Mouse (Mus musculus) brain, embryonic 14.5 days (tissue): ENCODE results near the gene Olfr678. TPM values are rescaled to one million over a fixed set of nuclear protein-coding genes. Genes with fewer than 3 reads are reported as not detected.
"Not testable (repeated sequence)": the region's sequence is repeated elsewhere in the genome, so short reads cannot be mapped to it uniquely, and the experiment has no call there.

Experiments
- DNase-seq: peaks from one replicate; pipeline ENCODE4 v3.0.0-alpha.2; 2011; ENCODE audit warnings: low read depth
- CTCF ChIP-seq: fragments of 200-500 bp; IDR thresholded peaks from 2 replicates; pipeline ENCODE4 v1.5.1; 2012; ENCODE audit warnings: inconsistent platforms, mild to moderate bottlenecking, moderate library complexity, borderline replicate concordance; ENCODE audit not compliant: insufficient read depth, insufficient read length; ENCODE audit errors: extremely low read depth
- POLR2A ChIP-seq: fragments of 200-500 bp; IDR thresholded peaks from 2 replicates; pipeline ENCODE4 v1.6.1; 2012; ENCODE audit warnings: mild to moderate bottlenecking, inconsistent platforms, borderline replicate concordance; ENCODE audit not compliant: poor library complexity, insufficient read depth, insufficient read length, severe bottlenecking; ENCODE audit errors: extremely low read depth
- polyA plus RNA-seq: library from polyadenylated mRNA; depleted of rRNA; stranded (reverse); fragments of >200 nt; gene quantifications from 2 replicates; pipeline ENCODE4 v1.2.3, GENCODE M21; 2012; rRNA removed

Olfr678 gene
- not detected in 2 replicates for polyA plus RNA-seq

DNA sequence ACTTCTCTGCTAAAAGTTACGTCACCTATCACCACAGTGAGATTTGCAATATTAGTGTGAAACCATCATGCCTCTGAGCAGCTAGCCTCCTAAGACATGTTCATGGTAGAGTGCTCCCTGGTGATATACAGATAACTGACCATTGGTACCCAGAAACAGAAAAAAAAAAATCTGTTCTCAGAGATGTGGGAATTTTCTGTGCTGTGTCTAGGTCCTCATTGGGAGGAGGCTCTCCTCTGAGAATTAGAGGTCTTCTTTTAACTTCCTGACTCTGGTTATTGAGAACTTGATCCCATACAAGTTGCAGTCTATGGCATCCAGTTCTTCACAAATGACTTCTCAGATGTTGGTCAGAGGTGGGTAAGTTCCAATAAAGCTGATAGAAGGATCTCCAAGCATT lies at the start of gene Olfr678:
Gene Olfr678 (plus strand): TSS at position 301 of the 400 bp plus-strand sequence.
- DNase-seq: no peak
- TF ChIP-seq CTCF: no peak
- TF ChIP-seq POLR2A: no peak

DNA sequence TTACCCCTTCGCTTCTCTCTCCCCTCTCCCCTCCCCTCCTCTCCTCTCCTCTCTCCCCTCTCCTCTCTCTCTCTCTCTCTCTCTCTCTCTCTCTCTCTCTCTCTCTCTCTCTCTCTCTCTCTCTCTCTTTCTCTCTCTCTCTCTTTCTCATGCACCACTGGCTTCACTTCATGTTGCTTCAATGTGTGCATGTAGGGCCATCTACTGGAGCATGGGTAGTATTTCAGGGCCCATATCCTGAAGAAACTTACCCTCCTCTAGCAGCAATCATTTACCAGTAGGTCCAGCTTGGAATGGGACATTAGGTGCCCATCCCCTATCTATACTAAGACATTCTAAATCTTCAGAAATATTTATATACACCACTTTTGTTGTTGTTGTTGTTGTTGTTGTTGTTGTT lies 41.7 kb upstream of the Olfr678 start:
- peak; percentile 8 for DNase-seq
- TF ChIP-seq POLR2A: no peak
- TF ChIP-seq CTCF: peak; percentile 31; the same call in 1 of the 2 replicates

DNA sequence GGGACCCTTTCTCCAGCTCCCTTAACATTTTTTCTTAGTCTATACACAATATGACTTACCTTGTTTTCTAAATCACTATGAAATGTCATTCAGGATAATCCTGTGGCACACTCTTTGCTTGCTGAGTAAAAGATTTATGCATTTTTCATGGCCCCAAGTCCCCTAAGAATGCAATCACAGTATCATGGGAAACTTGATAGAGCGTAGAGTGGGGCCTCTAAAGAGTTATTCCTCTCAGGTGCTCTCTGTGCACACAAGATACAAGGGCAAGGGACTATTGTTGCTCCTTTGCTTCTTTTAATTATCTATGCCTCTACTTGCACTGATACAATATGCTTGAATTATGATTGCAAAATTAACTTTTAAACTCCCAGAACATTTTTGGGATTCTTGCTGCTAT lies 35.9 kb upstream of the Olfr678 start, which contains the start of gene Olfr675:
Gene Olfr675 (minus strand): TSS at position 101 of the 400 bp plus-strand sequence.
- no peak for TF ChIP-seq POLR2A
- TF ChIP-seq CTCF: no peak

DNA sequence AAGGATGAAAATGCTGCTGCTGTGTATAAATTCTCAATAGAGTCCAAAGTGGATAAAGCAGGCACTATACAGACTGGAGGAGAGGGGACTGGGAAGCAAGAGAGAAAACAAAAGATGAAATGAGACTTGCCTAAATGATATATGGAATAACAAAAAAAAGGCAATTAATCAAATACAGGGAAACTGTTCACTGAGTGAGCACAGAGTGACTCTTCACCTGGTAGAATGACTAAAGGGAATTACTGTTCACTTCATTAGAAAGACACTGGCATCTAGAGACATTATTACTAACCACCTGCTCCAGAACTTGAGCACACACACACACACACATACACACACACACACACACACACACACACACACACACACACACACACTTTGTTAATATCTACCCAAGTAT lies 31.9 kb upstream of the Olfr678 start, which contains the start of gene Olfr676:
Gene Olfr676 (plus strand): TSS at position 301 of the 400 bp plus-strand sequence.
- TF ChIP-seq POLR2A: no peak
- TF ChIP-seq CTCF: no peak
- DNase-seq: no peak

More for the DNA sequence above, 35.9 kb upstream of the Olfr678 start, which contains the start of gene Olfr675:
- no peak for DNase-seq

DNA sequence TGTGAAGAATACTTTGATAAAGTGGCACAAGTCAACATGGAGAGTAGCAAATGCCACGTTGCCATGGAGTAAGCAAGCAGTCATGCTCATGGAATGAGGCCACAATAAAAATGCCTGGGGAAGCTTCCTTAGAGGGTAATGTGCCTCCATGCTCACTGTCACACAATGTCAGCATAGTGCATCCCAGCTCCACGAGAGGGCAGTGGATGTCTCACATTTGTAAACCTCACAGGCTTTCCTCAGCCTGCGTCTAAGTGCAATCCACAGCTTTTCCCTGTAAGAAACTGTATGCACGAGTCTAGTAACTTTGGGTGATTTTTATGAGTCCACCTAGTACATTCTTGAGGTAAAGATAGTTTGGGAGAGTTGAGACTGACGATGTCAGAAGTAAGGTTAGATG lies 30.4 kb upstream of the Olfr678 start:
- DNase-seq: peak; percentile 4
- peak; percentile 16; the same call in 1 of the 2 replicates for TF ChIP-seq CTCF

DNA sequence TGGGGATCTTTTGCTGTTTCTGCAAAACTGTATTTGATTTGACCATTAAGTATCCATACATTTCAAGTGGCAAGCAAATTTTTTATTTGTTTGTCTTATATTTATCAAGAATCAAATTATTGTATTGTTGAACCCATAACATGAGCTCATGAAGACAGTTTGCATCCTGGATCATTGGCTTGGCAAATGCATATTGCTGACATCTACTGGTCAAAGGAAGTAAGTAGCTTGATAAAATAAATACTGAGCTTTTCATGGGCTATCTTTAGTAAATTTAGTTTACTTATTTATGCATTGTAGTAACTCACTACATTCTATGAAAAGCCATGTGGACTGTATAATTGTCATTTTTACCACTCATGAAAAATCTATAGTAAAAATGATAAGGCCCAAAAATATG lies 5.3 kb upstream of the Olfr678 start:
- no peak for TF ChIP-seq CTCF
- TF ChIP-seq POLR2A: no peak
- DNase-seq: peak; percentile 16

DNA sequence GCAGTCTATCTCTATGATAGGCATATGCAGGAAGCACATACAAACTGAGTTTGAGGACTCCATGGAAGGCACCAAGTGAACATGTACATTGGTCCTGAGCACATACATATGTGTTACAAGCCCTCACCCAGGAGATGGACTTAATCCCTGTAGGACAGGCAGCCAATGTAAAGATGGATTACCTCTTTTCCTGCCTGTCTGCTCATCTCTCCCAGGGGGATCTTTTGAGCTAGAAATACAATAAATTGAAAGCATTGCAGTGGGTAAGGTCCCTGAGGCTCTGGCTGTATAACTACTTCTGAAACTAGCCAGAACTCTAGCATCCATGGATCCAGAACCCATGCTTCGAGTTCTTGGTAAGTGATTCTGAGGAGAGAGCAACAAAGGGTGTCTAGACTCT lies 16.6 kb downstream of the Olfr678 start, which contains the start of gene Olfr679:
Gene Olfr679 (plus strand): TSS at position 301 of the 400 bp plus-strand sequence.
- DNase-seq: no peak
- TF ChIP-seq POLR2A (no peak), CTCF (no peak)

DNA sequence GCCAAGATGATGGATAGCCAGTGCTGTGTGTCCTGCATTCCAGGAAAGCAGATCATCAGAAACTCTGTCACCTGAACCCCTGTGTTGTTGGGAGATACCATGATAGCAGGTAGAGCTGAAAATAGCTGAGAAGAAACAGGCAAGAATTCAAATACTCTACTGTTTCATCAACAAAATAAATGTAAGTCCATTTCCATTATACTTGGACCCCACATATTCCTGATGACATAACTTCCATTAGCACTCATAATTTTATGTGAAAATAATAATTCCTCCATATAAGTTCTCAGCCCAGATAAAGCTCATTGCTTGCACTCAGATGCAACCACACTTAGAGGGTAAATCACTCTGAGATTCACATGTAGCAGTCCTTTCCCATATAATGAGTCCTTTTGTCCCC lies 28.4 kb downstream of the Olfr678 start, which contains the start of gene Olfr680-ps1:
Gene Olfr680-ps1 (minus strand): TSS at position 101 of the 400 bp plus-strand sequence.
- not testable (repeated sequence) for DNase-seq

DNA sequence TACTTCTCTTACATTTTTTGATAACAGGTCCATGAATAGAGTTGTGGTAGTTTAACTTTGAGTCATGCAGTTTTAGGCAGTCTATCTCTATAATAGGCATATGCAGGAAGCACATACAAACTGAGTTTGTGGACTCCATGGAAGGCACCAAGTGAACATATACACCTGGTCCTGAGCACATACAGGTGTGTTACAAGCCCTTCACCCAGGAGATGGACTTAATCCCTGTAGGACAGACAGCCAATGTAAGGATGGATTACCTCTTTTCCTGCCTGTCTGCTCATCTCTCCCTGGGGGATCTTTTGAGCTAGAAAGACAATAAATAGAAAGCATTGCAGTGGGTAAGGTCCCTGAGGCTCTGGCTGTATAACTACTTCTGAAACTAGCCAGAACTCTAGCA lies 52.3 kb downstream of the Olfr678 start, which contains the start of gene Olfr681:
Gene Olfr681 (plus strand): TSS at position 301 of the 400 bp plus-strand sequence.
- DNase-seq: no peak
- TF ChIP-seq CTCF: no peak
- no peak for TF ChIP-seq POLR2A

Other genes with a start within 250 kb of the Olfr678 start
- not detected in 2 replicates for gene Usp17lb, start 221.9 kb upstream of the Olfr678 start, polyA plus RNA-seq
- gene Usp17la, start 207.5 kb upstream of the Olfr678 start, polyA plus RNA-seq: not detected in 2 replicates
- gene Olfr665, start 186.4 kb upstream of the Olfr678 start, polyA plus RNA-seq: not detected in 2 replicates
- not detected in 2 replicates for gene Olfr666, start 168.5 kb upstream of the Olfr678 start, polyA plus RNA-seq
- not detected in 2 replicates for gene Olfr667, start 143.0 kb upstream of the Olfr678 start, polyA plus RNA-seq
- gene Olfr668, start 136.4 kb upstream of the Olfr678 start, polyA plus RNA-seq: not detected in 2 replicates
- gene Olfr669, start 130.2 kb upstream of the Olfr678 start, polyA plus RNA-seq: not detected in 2 replicates
- gene Olfr670, start 101.9 kb upstream of the Olfr678 start, polyA plus RNA-seq: not detected in 2 replicates
- not detected in 2 replicates for gene Olfr671, start 85.3 kb upstream of the Olfr678 start, polyA plus RNA-seq
- not detected in 2 replicates for gene Olfr672, start 62.4 kb upstream of the Olfr678 start, polyA plus RNA-seq
- gene Olfr675, start 36.0 kb upstream of the Olfr678 start, polyA plus RNA-seq: not detected in 2 replicates
- not detected in 2 replicates for gene Olfr676, start 31.8 kb upstream of the Olfr678 start, polyA plus RNA-seq
- gene Olfr677, start 13.1 kb upstream of the Olfr678 start, polyA plus RNA-seq: not detected in 2 replicates
- gene Olfr679, start 16.7 kb downstream of the Olfr678 start, polyA plus RNA-seq: not detected in 2 replicates
- gene Olfr680-ps1, start 28.3 kb downstream of the Olfr678 start, polyA plus RNA-seq: not detected in 2 replicates
- not detected in 2 replicates for gene Olfr681, start 52.4 kb downstream of the Olfr678 start, polyA plus RNA-seq
- gene Olfr683, start 82.5 kb downstream of the Olfr678 start, polyA plus RNA-seq: not detected in 2 replicates
- not detected in 2 replicates for gene Olfr684, start 99.2 kb downstream of the Olfr678 start, polyA plus RNA-seq
- not detected in 2 replicates for gene Olfr685, start 121.5 kb downstream of the Olfr678 start, polyA plus RNA-seq
- gene Olfr686, start 143.0 kb downstream of the Olfr678 start, polyA plus RNA-seq: not detected in 2 replicates
- not detected in 2 replicates for gene Olfr688, start 223.6 kb downstream of the Olfr678 start, polyA plus RNA-seq
- not detected in 2 replicates for gene Olfr689, start 246.7 kb downstream of the Olfr678 start, polyA plus RNA-seq